Mouse (Mus musculus): ENCODE results near the gene Tmprss3. TPM values are rescaled to one million over a fixed set of nuclear protein-coding genes. Genes with fewer than 3 reads are reported as not detected.

The Tmprss3 gene
- polyA plus RNA-seq, 1 experiment from 2014 or later: not detected

GRCm38 (mm10) chr17:31184269-31184990, 14.3 kb downstream of the Tmprss3 start:
- ATAC-seq (replicated peaks; ENCODE audit: low FRiP score): no peak
- no peak for DNase-seq (ENCODE audit: low spot score)

GRCm38 (mm10) chr17:31183180-31183974, 15.4 kb downstream of the Tmprss3 start:
- no peaks in the 10 kb centered on the region for H3K27me3 ChIP-seq (ENCODE audit: control insufficient read depth, insufficient read depth, low read length)
- DNase-seq (ENCODE audit: low spot score): no peak
- H3K4me1 ChIP-seq (replicated peaks; ENCODE audit: control insufficient read depth, insufficient read depth, low read length): no peaks in the 10 kb centered on the region
- H3K9me3 ChIP-seq (ENCODE audit: control insufficient read depth, low read length): no peaks in the 10 kb centered on the region
- ATAC-seq (replicated peaks; ENCODE audit: low FRiP score): no peak
- H3K9ac ChIP-seq (ENCODE audit: low read length): no peak overlapping the region
- H3K36me3 ChIP-seq (ENCODE audit: control insufficient read depth, insufficient read depth, low read length): no peaks in the 10 kb centered on the region
- no peak overlapping the region for H3K4me3 ChIP-seq (ENCODE audit: low read depth, low read length)
- WGBS: 74% methylated on average over 12 of the region's 12 CpGs
- no peak overlapping the region for H3K4me2 ChIP-seq (ENCODE audit: low read depth, low read length, severe bottlenecking)
- no peak overlapping the region for H3K27ac ChIP-seq (ENCODE audit: low read depth, low read length)

More at GRCm38 (mm10) chr17:31184269-31184990, 14.3 kb downstream of the Tmprss3 start:
- Histone ChIP-seq H3K9me3 (ENCODE audit: control insufficient read depth, low read length) (no peaks in the 10 kb centered on the region), H3K36me3 (ENCODE audit: control insufficient read depth, insufficient read depth, low read length) (no peaks in the 10 kb centered on the region), H3K4me3 (ENCODE audit: low read depth, low read length) (no peak overlapping the region), H3K4me1 (replicated peaks; ENCODE audit: control insufficient read depth, insufficient read depth, low read length) (no peaks in the 10 kb centered on the region), H3K27me3 (ENCODE audit: control insufficient read depth, insufficient read depth, low read length) (no peaks in the 10 kb centered on the region), H3K9ac (ENCODE audit: low read length) (no peak overlapping the region), H3K4me2 (ENCODE audit: low read depth, low read length, severe bottlenecking) (no peak overlapping the region), H3K27ac (ENCODE audit: low read depth, low read length) (no peak overlapping the region)
- WGBS: 85% methylated on average over 12 of the region's 12 CpGs

DNA sequence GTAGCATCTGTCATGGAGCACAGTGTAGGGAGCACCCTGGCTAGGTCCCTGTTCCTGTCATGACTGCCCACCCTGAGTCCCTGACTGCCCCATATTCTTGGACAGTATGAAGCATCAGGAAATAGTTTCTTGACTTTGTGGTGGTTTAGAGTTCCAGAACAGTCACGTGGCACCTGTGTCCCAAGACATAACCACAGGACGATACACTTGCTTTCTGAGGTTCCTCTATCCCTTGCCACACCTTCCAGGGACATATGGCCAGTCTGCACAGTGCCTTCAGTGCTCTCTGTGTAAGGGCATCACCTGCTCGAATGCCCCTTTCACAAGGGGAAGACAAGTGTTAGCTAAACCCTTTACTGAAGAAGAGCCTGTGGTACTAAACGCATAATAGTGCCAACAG, 17.3 kb downstream of the Tmprss3 start:
- Histone ChIP-seq H3K27me3 (ENCODE audit: control insufficient read depth, insufficient read depth, low read length) (no peaks in the 10 kb centered on the region), H3K9ac (ENCODE audit: low read length) (no peak overlapping the region), H3K36me3 (ENCODE audit: control insufficient read depth, insufficient read depth, low read length) (no peaks in the 10 kb centered on the region), H3K9me3 (ENCODE audit: control insufficient read depth, low read length) (no peaks in the 10 kb centered on the region), H3K4me1 (replicated peaks; ENCODE audit: control insufficient read depth, insufficient read depth, low read length) (no peaks in the 10 kb centered on the region), H3K4me2 (ENCODE audit: low read depth, low read length, severe bottlenecking) (no peak overlapping the region), H3K4me3 (ENCODE audit: low read depth, low read length) (no peak overlapping the region), H3K27ac (ENCODE audit: low read depth, low read length) (no peak overlapping the region)
- ATAC-seq (replicated peaks; ENCODE audit: low FRiP score) (no peak), DNase-seq (ENCODE audit: low spot score) (no peak)
- WGBS: 83% methylated on average over 4 of the region's 4 CpGs

- Histone ChIP-seq H3K9me3 (ENCODE audit: control insufficient read depth, low read length) (no peaks in the 10 kb centered on the region), H3K9ac (ENCODE audit: low read length) (no peak overlapping the region), H3K4me1 (replicated peaks; ENCODE audit: control insufficient read depth, insufficient read depth, low read length) (no peaks in the 10 kb centered on the region), H3K27ac (ENCODE audit: low read depth, low read length) (no peak overlapping the region), H3K27me3 (ENCODE audit: control insufficient read depth, insufficient read depth, low read length) (no peaks in the 10 kb centered on the region), H3K36me3 (ENCODE audit: control insufficient read depth, insufficient read depth, low read length) (no peaks in the 10 kb centered on the region), H3K4me3 (ENCODE audit: low read depth, low read length) (no peak overlapping the region), H3K4me2 (ENCODE audit: low read depth, low read length, severe bottlenecking) (no peak overlapping the region)
- no peak for ATAC-seq (replicated peaks; ENCODE audit: low FRiP score)
- WGBS: 91% methylated on average over 4 of the region's 4 CpGs
- no peak for DNase-seq (ENCODE audit: low spot score)
Measured at GRCm38 (mm10) chr17:31176321-31176720, 22.5 kb downstream of the Tmprss3 start.

DNA sequence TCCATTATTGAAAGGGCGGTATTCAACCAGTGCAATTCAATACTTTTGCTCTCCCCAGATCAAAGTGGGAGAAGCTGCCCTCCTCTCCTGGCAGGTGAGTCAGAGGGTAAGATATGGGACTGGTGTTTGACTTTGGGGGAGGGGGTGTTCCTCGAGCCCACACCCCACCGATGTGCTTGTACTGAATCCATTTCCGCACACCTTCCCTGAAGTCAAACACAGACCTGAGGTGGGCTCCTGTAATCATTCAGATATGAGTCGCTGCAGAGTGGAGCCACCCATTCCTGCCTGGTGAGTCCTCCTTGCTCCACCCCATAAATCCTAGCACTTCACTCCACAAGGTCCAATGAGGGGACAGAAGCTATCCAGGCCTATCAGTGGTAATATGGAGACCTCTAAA, 29.0 kb downstream of the Tmprss3 start:
- H3K27ac ChIP-seq (ENCODE audit: low read depth, low read length): no peak overlapping the region
- no peaks in the 10 kb centered on the region for H3K36me3 ChIP-seq (ENCODE audit: control insufficient read depth, insufficient read depth, low read length)
- no peak overlapping the region for H3K9ac ChIP-seq (ENCODE audit: low read length)
- H3K4me3 ChIP-seq (ENCODE audit: low read depth, low read length): no peak overlapping the region
- H3K4me2 ChIP-seq (ENCODE audit: low read depth, low read length, severe bottlenecking): no peak overlapping the region
- 88% methylated on average over 5 of the region's 5 CpGs for WGBS
- H3K27me3 ChIP-seq (ENCODE audit: control insufficient read depth, insufficient read depth, low read length): no peaks in the 10 kb centered on the region
- ATAC-seq (replicated peaks; ENCODE audit: low FRiP score): no peak
- H3K4me1 ChIP-seq (replicated peaks; ENCODE audit: control insufficient read depth, insufficient read depth, low read length): no peaks in the 10 kb centered on the region
- H3K9me3 ChIP-seq (ENCODE audit: control insufficient read depth, low read length): no peaks in the 10 kb centered on the region
- DNase-seq (ENCODE audit: low spot score): no peak

- Histone ChIP-seq H3K4me1 (replicated peaks; ENCODE audit: control insufficient read depth, insufficient read depth, low read length) (no peaks in the 10 kb centered on the region), H3K4me3 (ENCODE audit: low read depth, low read length) (no peak within 1 kb of the TSS), H3K27me3 (ENCODE audit: control insufficient read depth, insufficient read depth, low read length) (no peaks in the 10 kb centered on the region), H3K27ac (ENCODE audit: low read depth, low read length) (no peak within 1 kb of the TSS), H3K9ac (ENCODE audit: low read length) (no peak within 1 kb of the TSS), H3K4me2 (ENCODE audit: low read depth, low read length, severe bottlenecking) (no peak within 1 kb of the TSS), H3K36me3 (ENCODE audit: control insufficient read depth, insufficient read depth, low read length) (no peaks in the 10 kb centered on the region), H3K9me3 (ENCODE audit: control insufficient read depth, low read length) (no peaks in the 10 kb centered on the region)
- 85% methylated on average over 6 of the region's 6 CpGs for WGBS
- DNase-seq (ENCODE audit: low spot score): no peak
- ATAC-seq (replicated peaks; ENCODE audit: low FRiP score): no peak
Measured at GRCm38 (mm10) chr17:31165127-31165526, 33.6 kb downstream of the Tmprss3 start, which contains the start of gene Tff1. Gene Tff1 (minus strand): TSS chr17:31165277.

DNA sequence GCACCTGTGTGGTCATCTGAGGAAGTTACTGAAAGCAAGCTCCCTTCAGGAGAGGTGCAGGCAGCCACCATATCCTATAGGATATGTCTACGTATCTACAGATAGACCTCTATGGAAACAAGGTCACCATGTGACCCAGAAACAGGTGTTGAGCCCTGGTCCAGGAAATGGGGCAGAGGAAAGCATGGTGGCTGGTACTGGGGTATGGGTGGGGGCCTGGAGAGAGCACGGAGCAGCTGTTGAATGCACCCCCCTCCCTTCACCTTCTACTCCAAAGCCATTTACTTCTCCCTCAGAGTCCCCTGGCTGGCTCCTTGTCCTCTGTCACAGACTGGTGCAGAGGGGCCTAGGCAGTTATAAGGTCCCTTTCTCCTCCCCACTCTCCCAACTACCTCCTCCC, 35.0 kb downstream of the Tmprss3 start:
- no peaks in the 10 kb centered on the region for H3K4me1 ChIP-seq (replicated peaks; ENCODE audit: control insufficient read depth, insufficient read depth, low read length)
- WGBS: 86% methylated on average over 2 of the region's 2 CpGs
- H3K27ac ChIP-seq (ENCODE audit: low read depth, low read length): no peak overlapping the region
- no peak overlapping the region for H3K9ac ChIP-seq (ENCODE audit: low read length)
- no peaks in the 10 kb centered on the region for H3K27me3 ChIP-seq (ENCODE audit: control insufficient read depth, insufficient read depth, low read length)
- H3K9me3 ChIP-seq (ENCODE audit: control insufficient read depth, low read length): no peaks in the 10 kb centered on the region
- ATAC-seq (replicated peaks; ENCODE audit: low FRiP score): no peak
- no peak overlapping the region for H3K4me2 ChIP-seq (ENCODE audit: low read depth, low read length, severe bottlenecking)
- H3K36me3 ChIP-seq (ENCODE audit: control insufficient read depth, insufficient read depth, low read length): no peaks in the 10 kb centered on the region
- no peak for DNase-seq (ENCODE audit: low spot score)
- H3K4me3 ChIP-seq (ENCODE audit: low read depth, low read length): no peak overlapping the region

DNA sequence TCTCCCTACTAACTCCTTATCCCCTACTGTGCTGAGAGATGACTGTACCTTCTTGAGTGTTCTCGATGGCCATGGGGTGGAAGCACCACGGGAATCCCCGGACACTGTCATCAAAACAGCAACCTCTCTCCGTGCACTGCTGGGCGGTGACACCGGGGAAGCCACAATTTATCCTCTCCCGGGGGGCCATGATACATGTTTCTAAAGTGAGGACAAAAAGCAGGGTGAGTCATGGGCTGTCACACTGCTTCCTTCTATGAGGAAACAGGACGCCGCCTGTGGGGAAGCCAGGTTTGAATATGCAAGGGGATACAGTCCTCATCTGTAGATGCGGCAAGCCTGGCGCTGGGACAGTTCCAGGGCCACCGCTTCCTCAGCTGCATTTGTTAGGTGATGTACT, 36.2 kb downstream of the Tmprss3 start:
- H3K4me3 ChIP-seq (ENCODE audit: low read depth, low read length): no peak overlapping the region
- no peak for DNase-seq (ENCODE audit: low spot score)
- no peak overlapping the region for H3K9ac ChIP-seq (ENCODE audit: low read length)
- WGBS: 92% methylated on average over 12 of the region's 12 CpGs
- H3K4me1 ChIP-seq (replicated peaks; ENCODE audit: control insufficient read depth, insufficient read depth, low read length): no peaks in the 10 kb centered on the region
- H3K4me2 ChIP-seq (ENCODE audit: low read depth, low read length, severe bottlenecking): no peak overlapping the region
- no peak overlapping the region for H3K27ac ChIP-seq (ENCODE audit: low read depth, low read length)
- no peaks in the 10 kb centered on the region for H3K9me3 ChIP-seq (ENCODE audit: control insufficient read depth, low read length)
- H3K27me3 ChIP-seq (ENCODE audit: control insufficient read depth, insufficient read depth, low read length): no peaks in the 10 kb centered on the region
- no peaks in the 10 kb centered on the region for H3K36me3 ChIP-seq (ENCODE audit: control insufficient read depth, insufficient read depth, low read length)
- no peak for ATAC-seq (replicated peaks; ENCODE audit: low FRiP score)
